Mouse (Mus musculus): Measurements from ENCODE around the gene 1700040F15Rik.
"Not testable (repeated sequence)": the region's sequence is repeated elsewhere in the genome, so short reads cannot be mapped to it uniquely, and the experiment has no call there.

The 1700040F15Rik gene

DNA sequence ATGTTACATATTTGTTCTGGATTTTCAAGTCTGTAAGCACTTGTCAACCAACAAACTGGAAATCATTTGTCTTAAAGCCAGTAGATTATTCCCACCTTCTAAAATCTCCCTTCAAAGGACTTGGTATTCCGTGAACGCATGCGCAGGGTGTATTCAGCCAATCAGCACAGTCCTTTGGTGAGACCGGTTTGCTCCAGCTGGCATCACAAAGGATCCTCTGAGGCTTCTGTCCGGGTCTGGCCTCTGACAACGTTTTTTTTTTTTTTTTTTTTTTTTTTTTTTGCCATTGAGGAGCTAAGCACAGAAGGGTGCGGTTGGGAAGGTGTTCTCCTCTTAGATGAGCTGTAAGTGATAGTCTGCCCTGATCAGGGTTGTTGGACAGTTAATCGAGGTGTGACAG is at the start of gene 1700040F15Rik:
TSS of gene 1700040F15Rik (plus strand) at position 301 of the 400 bp plus-strand sequence.
- not testable (repeated sequence) for DNase-seq

Data from kidney, adult 8-10 months (tissue).